Mouse (Mus musculus) megakaryocyte, embryonic 14.5 days (primary cell): ENCODE data around the gene Zfp513. TPM values are rescaled to one million over a fixed set of nuclear protein-coding genes. Genes with fewer than 3 reads are reported as not detected.

ENCODE experiments used
- H3K27me3 ChIP-seq: replicated peaks from 2 replicates; pipeline ENCODE3; 2012; ENCODE audit warnings: inconsistent platforms
- H3K36me3 ChIP-seq: replicated peaks from 2 replicates; pipeline ENCODE3; 2012; ENCODE audit warnings: low read length, inconsistent platforms, mixed read lengths
- H3K4me1 ChIP-seq: 2 replicates; pipeline ENCODE4 v1.6.1; 2012; ENCODE audit warnings: inconsistent platforms
- H3K4me3 ChIP-seq: replicated peaks from 2 replicates; pipeline ENCODE3; 2012; ENCODE audit warnings: moderate library complexity, mild to moderate bottlenecking, inconsistent platforms
- H3K9me3 ChIP-seq: 2 replicates; pipeline ENCODE4 v1.6.1; 2012; ENCODE audit warnings: inconsistent platforms
- FLI1 ChIP-seq: IDR thresholded peaks from 2 replicates; pipeline ENCODE4 v1.6.1; 2012; ENCODE audit warnings: low read length, inconsistent platforms, mixed read lengths
- GATA1 ChIP-seq: IDR thresholded peaks from 3 replicates; pipeline ENCODE4 v1.6.1; 2012; ENCODE audit warnings: mixed read lengths, low read length, inconsistent platforms, borderline replicate concordance
- polyA plus RNA-seq: library from polyadenylated mRNA; stranded (reverse); fragments of >175 nt; gene quantifications from 2 replicates; pipeline ENCODE4 v1.2.3, GENCODE M21; 2012; ENCODE audit warnings: low replicate concordance; ENCODE audit not compliant: insufficient read depth

Gene Zfp513
- 34.2 and 67.1 TPM in 2 replicates for polyA plus RNA-seq

GRCm38 (mm10) chr5:31201742-31202590 is at the start of gene Zfp513:
Gene Zfp513 (minus strand): TSS chr5:31202303.
- Histone ChIP-seq H3K27me3 (no peaks in the 10 kb centered on the region), H3K9me3 (no peaks in the 10 kb centered on the region), H3K36me3 (peaks cover 85% of the 10 kb centered on the region), H3K4me3 (peak within 1 kb of the TSS; percentile 92), H3K4me1 (peaks cover 66% of the 10 kb centered on the region)
- TF ChIP-seq GATA1 (no peak), FLI1 (0 out of 2 replicates have a peak, but pooled peaks have one; percentile 66)

- peak within 1 kb of the TSS; percentile 10 for H3K4me3 ChIP-seq
- H3K27me3 ChIP-seq: no peaks in the 10 kb centered on the region
- peaks cover 98% of the 10 kb centered on the region for H3K36me3 ChIP-seq
Observed at GRCm38 (mm10) chr5:31251541-31252101, 49.5 kb upstream of the Zfp513 start, which contains the start of gene Krtcap3. Gene Krtcap3 (plus strand): TSS chr5:31251691.

GRCm38 (mm10) chr5:31250716-31251115 is 48.6 kb upstream of the Zfp513 start:
- no peak for TF ChIP-seq GATA1
- TF ChIP-seq FLI1: no peak
- Histone ChIP-seq H3K36me3 (peaks cover 99% of the 10 kb centered on the region), H3K9me3 (no peaks in the 10 kb centered on the region), H3K27me3 (no peaks in the 10 kb centered on the region), H3K4me1 (peaks cover 44% of the 10 kb centered on the region), H3K4me3 (no peak overlapping the region)

More at GRCm38 (mm10) chr5:31251541-31252101, 49.5 kb upstream of the Zfp513 start, which contains the start of gene Krtcap3:
- TF ChIP-seq FLI1 (no peak), GATA1 (no peak)
- Histone ChIP-seq H3K9me3 (no peaks in the 10 kb centered on the region), H3K4me1 (peaks cover 39% of the 10 kb centered on the region)

- peaks cover 38% of the 10 kb centered on the region for H3K4me1 ChIP-seq
- peaks cover 43% of the 10 kb centered on the region for H3K36me3 ChIP-seq
- H3K9me3 ChIP-seq: peaks cover 2% of the 10 kb centered on the region
- TF ChIP-seq FLI1 (no peak), GATA1 (no peak)
- peaks cover 1% of the 10 kb centered on the region for H3K27me3 ChIP-seq
- H3K4me3 ChIP-seq: peak overlapping the region; percentile 95
Observed at GRCm38 (mm10) chr5:31242191-31242590, 40.1 kb upstream of the Zfp513 start.

GRCm38 (mm10) chr5:31241522-31242034 is 39.5 kb upstream of the Zfp513 start:
- peaks cover 38% of the 10 kb centered on the region for H3K4me1 ChIP-seq
- peaks cover 37% of the 10 kb centered on the region for H3K36me3 ChIP-seq
- no peak for TF ChIP-seq FLI1
- no peak for TF ChIP-seq GATA1
- H3K9me3 ChIP-seq: peaks cover 4% of the 10 kb centered on the region
- H3K4me3 ChIP-seq: peak overlapping the region; percentile 95
- peaks cover 2% of the 10 kb centered on the region for H3K27me3 ChIP-seq

- TF ChIP-seq FLI1 (no peak), GATA1 (no peak)
- peaks cover 33% of the 10 kb centered on the region for H3K4me1 ChIP-seq
- H3K27me3 ChIP-seq: peaks cover 4% of the 10 kb centered on the region
- H3K4me3 ChIP-seq: peak within 1 kb of the TSS; percentile 95
- peaks cover 30% of the 10 kb centered on the region for H3K36me3 ChIP-seq
- peaks cover 8% of the 10 kb centered on the region for H3K9me3 ChIP-seq
Observed at GRCm38 (mm10) chr5:31240637-31241521, 38.8 kb upstream of the Zfp513 start, which contains the start of the genes Nrbp1 and Gm9970. Gene Nrbp1 (plus strand): TSS chr5:31240864. Gene Gm9970 (minus strand): TSS chr5:31241232.

- no peak for TF ChIP-seq GATA1
- no peak for TF ChIP-seq FLI1
- Histone ChIP-seq H3K9me3 (no peaks in the 10 kb centered on the region), H3K27me3 (peaks cover 2% of the 10 kb centered on the region), H3K4me1 (peaks cover 14% of the 10 kb centered on the region), H3K36me3 (no peaks in the 10 kb centered on the region), H3K4me3 (no peak overlapping the region)
Observed at GRCm38 (mm10) chr5:31226641-31227040, 24.5 kb upstream of the Zfp513 start.

- H3K36me3 ChIP-seq: no peaks in the 10 kb centered on the region
- peaks cover 17% of the 10 kb centered on the region for H3K4me1 ChIP-seq
- no peak for TF ChIP-seq FLI1
- no peak for TF ChIP-seq GATA1
- H3K27me3 ChIP-seq: no peaks in the 10 kb centered on the region
- H3K4me3 ChIP-seq: no peak overlapping the region
- H3K9me3 ChIP-seq: no peaks in the 10 kb centered on the region
Observed at GRCm38 (mm10) chr5:31222696-31223095, 20.6 kb upstream of the Zfp513 start.

- Histone ChIP-seq H3K9me3 (no peaks in the 10 kb centered on the region), H3K4me3 (peak overlapping the region; percentile 99), H3K4me1 (peaks cover 23% of the 10 kb centered on the region), H3K27me3 (no peaks in the 10 kb centered on the region), H3K36me3 (no peaks in the 10 kb centered on the region)
- TF ChIP-seq GATA1: no peak
- no peak for TF ChIP-seq FLI1
Observed at GRCm38 (mm10) chr5:31221304-31221945, 19.3 kb upstream of the Zfp513 start.
